Mouse (Mus musculus) hindbrain, postnatal 0 days (tissue): ENCODE measurements around the gene Cphx3. TPM values are rescaled to one million over a fixed set of nuclear protein-coding genes. Genes with fewer than 3 reads are reported as not detected.
"Not testable (repeated sequence)": the region's sequence is repeated elsewhere in the genome, so short reads cannot be mapped to it uniquely, and the experiment has no call there.

ENCODE experiments used
- ATAC-seq: fragments of 200-750 bp; cut with Nextera tagmentation; 2 replicates; pipeline ENCODE4 v1.8.0; 2017; ENCODE audit warnings: mild to moderate bottlenecking, moderate TSS enrichment, moderate library complexity
- DNase-seq: peaks from one replicate; pipeline ENCODE4 v3.0.0-alpha.2; 2015; ENCODE audit warnings: low spot score
- H3K27ac ChIP-seq: fragments of 300-500 bp; sonication (generic); 2 replicates; pipeline ENCODE4 v1.5.1; 2014; ENCODE audit warnings: mild to moderate bottlenecking
- H3K27me3 ChIP-seq: fragments of 300-500 bp; sonication (generic); 2 replicates; pipeline ENCODE4 v1.6.1; 2014; ENCODE audit warnings: low read length, mixed read lengths; ENCODE audit not compliant: insufficient read depth
- H3K36me3 ChIP-seq: fragments of 300-500 bp; sonication (generic); 2 replicates; pipeline ENCODE4 v1.6.1; 2014; ENCODE audit warnings: low read length, mixed read lengths; ENCODE audit not compliant: insufficient read depth
- H3K4me1 ChIP-seq: fragments of 300-500 bp; sonication (generic); 2 replicates; pipeline ENCODE4 v1.6.1; 2014; ENCODE audit warnings: antibody characterized with exemption, low read length, mixed read lengths; ENCODE audit not compliant: insufficient read depth
- H3K4me2 ChIP-seq: fragments of 300-500 bp; sonication (generic); 2 replicates; pipeline ENCODE4 v1.6.1; 2014; ENCODE audit warnings: low read depth, mild to moderate bottlenecking, low read length, moderate library complexity, mixed read lengths
- H3K4me3 ChIP-seq: fragments of 300-500 bp; sonication (generic); 2 replicates; pipeline ENCODE4 v1.5.1; 2014; ENCODE audit warnings: low read length
- H3K9ac ChIP-seq: fragments of 300-500 bp; sonication (generic); replicated peaks from 2 replicates; pipeline ENCODE4 v1.6.1; 2014; ENCODE audit warnings: mild to moderate bottlenecking, low read length, moderate library complexity, mixed read lengths
- H3K9me3 ChIP-seq: fragments of 300-500 bp; sonication (generic); 2 replicates; pipeline ENCODE4 v1.6.1; 2016; ENCODE audit warnings: low read length, mixed read lengths
- WGBS: fragments of 180-500 bp; shearing (Covaris S2); extraction: QIAGEN DNeasy Blood & Tissue Kit; methylation state at CpG from one replicate; pipeline ENCODE4 v1.1.7; 2014; 5-methylcytosine and 5-hydroxymethylcytosine counted together
- polyA plus RNA-seq: library from polyadenylated mRNA; unstranded; fragments of >200 nt; fragmentation: Nextera tagmentation; extraction: Ambion mirVana; gene quantifications from 2 replicates; pipeline ENCODE4 v1.2.1, GENCODE M21; 2015
- total RNA-seq: library from RNA; depleted of rRNA; stranded (reverse); fragments of >200 nt; gene quantifications from 2 replicates; pipeline ENCODE4 v1.2.3, GENCODE M21; 2014; rRNA removed

The Cphx3 gene
- total RNA-seq (not detected in 2 replicates), polyA plus RNA-seq (not detected in 2 replicates)

GRCm38 (mm10) chr14:26081997-26082396, at the start of gene Cphx3:
Cphx3 (plus strand) TSS chr14:26082297.
- not testable (repeated sequence) for H3K36me3 ChIP-seq, H3K4me1 ChIP-seq, H3K27me3 ChIP-seq, H3K4me2 ChIP-seq, ATAC-seq, H3K27ac ChIP-seq, H3K9me3 ChIP-seq, H3K9ac ChIP-seq, DNase-seq, H3K4me3 ChIP-seq
- no CpG with 5 or more reads among the region's 1 CpGs for whole genome bisulfite sequencing

- no CpG with 5 or more reads among the region's 3 CpGs for WGBS
- H3K9ac ChIP-seq, DNase-seq, H3K9me3 ChIP-seq, H3K27me3 ChIP-seq, H3K27ac ChIP-seq, H3K4me3 ChIP-seq, ATAC-seq, H3K4me2 ChIP-seq, H3K36me3 ChIP-seq, H3K4me1 ChIP-seq: not testable (repeated sequence)
These were observed 47.7 kb upstream of the Cphx3 start for GRCm38 (mm10) chr14:26034364-26034763.

- not testable (repeated sequence) for H3K4me3 ChIP-seq, H3K4me2 ChIP-seq, H3K27me3 ChIP-seq, ATAC-seq, DNase-seq, H3K9me3 ChIP-seq, H3K4me1 ChIP-seq, H3K36me3 ChIP-seq, H3K9ac ChIP-seq, H3K27ac ChIP-seq
- no CpG with 5 or more reads among the region's 6 CpGs for WGBS
These were observed 46.7 kb upstream of the Cphx3 start for GRCm38 (mm10) chr14:26035439-26035838.

- not testable (repeated sequence) for H3K4me1 ChIP-seq, H3K36me3 ChIP-seq, H3K27ac ChIP-seq, DNase-seq, H3K4me3 ChIP-seq, H3K9me3 ChIP-seq, H3K9ac ChIP-seq, ATAC-seq, H3K4me2 ChIP-seq, H3K27me3 ChIP-seq
- no CpG with 5 or more reads among the region's 26 CpGs for WGBS
These were observed 39.5 kb upstream of the Cphx3 start, which contains the start of gene Gm9780 for GRCm38 (mm10) chr14:26042611-26043010. Gm9780 (minus strand) TSS chr14:26042711.

GRCm38 (mm10) chr14:26045007-26045406, 37.1 kb upstream of the Cphx3 start:
- not testable (repeated sequence) for H3K9me3 ChIP-seq, H3K9ac ChIP-seq, H3K27ac ChIP-seq, H3K27me3 ChIP-seq, H3K4me1 ChIP-seq, DNase-seq, H3K36me3 ChIP-seq, ATAC-seq, H3K4me2 ChIP-seq, H3K4me3 ChIP-seq
- no CpG with 5 or more reads among the region's 5 CpGs for WGBS

GRCm38 (mm10) chr14:26047026-26047425, 35.1 kb upstream of the Cphx3 start:
- H3K4me2 ChIP-seq, H3K27me3 ChIP-seq, H3K4me3 ChIP-seq, H3K36me3 ChIP-seq, H3K9me3 ChIP-seq, H3K9ac ChIP-seq, H3K27ac ChIP-seq, H3K4me1 ChIP-seq, DNase-seq, ATAC-seq: not testable (repeated sequence)
- no CpG with 5 or more reads among the region's 8 CpGs for WGBS

- not testable (repeated sequence) for H3K27me3 ChIP-seq, H3K27ac ChIP-seq, H3K4me1 ChIP-seq, H3K4me2 ChIP-seq, H3K36me3 ChIP-seq, H3K9ac ChIP-seq, DNase-seq, H3K9me3 ChIP-seq, H3K4me3 ChIP-seq
- peak; percentile 74; the same call in 1 of the 2 replicates for ATAC-seq
- WGBS, result no CpG with 5 or more reads among the region's 9 CpGs
These were observed 33.3 kb upstream of the Cphx3 start for GRCm38 (mm10) chr14:26048767-26049166.

- H3K27me3 ChIP-seq, H3K4me3 ChIP-seq, H3K9ac ChIP-seq, H3K4me2 ChIP-seq, H3K4me1 ChIP-seq, H3K36me3 ChIP-seq, ATAC-seq, H3K27ac ChIP-seq, H3K9me3 ChIP-seq, DNase-seq: not testable (repeated sequence)
- no CpG with 5 or more reads among the region's 3 CpGs for WGBS
These were observed 23.9 kb upstream of the Cphx3 start for GRCm38 (mm10) chr14:26058184-26058583.

GRCm38 (mm10) chr14:26059362-26059761, 22.7 kb upstream of the Cphx3 start:
- not testable (repeated sequence) for H3K4me1 ChIP-seq, H3K4me2 ChIP-seq, H3K36me3 ChIP-seq, H3K9ac ChIP-seq, ATAC-seq, H3K9me3 ChIP-seq, DNase-seq, H3K27ac ChIP-seq, H3K27me3 ChIP-seq, H3K4me3 ChIP-seq
- no CpG with 5 or more reads among the region's 6 CpGs for WGBS

GRCm38 (mm10) chr14:26066574-26067324, 15.3 kb upstream of the Cphx3 start:
- WGBS, result no CpG with 5 or more reads among the region's 44 CpGs

More at GRCm38 (mm10) chr14:26066574-26067324, 15.3 kb upstream of the Cphx3 start:
- not testable (repeated sequence) for H3K4me1 ChIP-seq, H3K4me3 ChIP-seq, H3K27me3 ChIP-seq, H3K36me3 ChIP-seq, DNase-seq, H3K4me2 ChIP-seq, H3K27ac ChIP-seq, H3K9me3 ChIP-seq, H3K9ac ChIP-seq
- peak; percentile 92 for ATAC-seq
